Mouse (Mus musculus) spleen, postnatal 4 days (tissue): ENCODE measurements around the gene Cyp4f39.
A peak's percentile ranks its signal among the peaks of the same experiment; 100 is the strongest.

ENCODE experiments used
- DNase-seq, 2 experiments: peaks; one replicate each; pipeline ENCODE4 v3.0.0; 2022; ENCODE audit warnings: low spot score in 2 of 2

Cyp4f39 gene

DNA sequence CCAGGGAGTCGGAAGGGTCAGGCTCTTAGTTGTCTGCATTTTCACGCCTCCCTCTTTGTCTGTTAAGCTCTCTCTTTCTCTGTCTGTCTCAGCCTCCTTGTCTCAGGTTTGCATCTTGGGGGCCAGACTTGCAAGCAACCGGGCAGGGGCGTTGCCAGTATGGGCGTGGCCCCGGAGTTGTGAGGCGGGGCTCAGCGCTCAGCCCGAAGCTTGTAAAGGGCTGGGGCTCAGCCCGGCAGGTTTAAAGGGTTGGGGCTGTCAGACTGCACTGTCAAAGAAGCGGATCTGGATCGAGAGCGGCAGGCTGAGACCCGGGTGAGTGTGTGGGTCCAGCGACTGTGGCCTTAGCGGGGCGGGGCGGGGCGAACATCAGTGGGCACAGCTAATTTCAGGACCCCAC is at the start of gene Cyp4f39:
Gene Cyp4f39, plus strand, starts transcription at position 242 of the 400 bp plus-strand sequence.
- DNase-seq, result peak; percentile 56 to 75

DNA sequence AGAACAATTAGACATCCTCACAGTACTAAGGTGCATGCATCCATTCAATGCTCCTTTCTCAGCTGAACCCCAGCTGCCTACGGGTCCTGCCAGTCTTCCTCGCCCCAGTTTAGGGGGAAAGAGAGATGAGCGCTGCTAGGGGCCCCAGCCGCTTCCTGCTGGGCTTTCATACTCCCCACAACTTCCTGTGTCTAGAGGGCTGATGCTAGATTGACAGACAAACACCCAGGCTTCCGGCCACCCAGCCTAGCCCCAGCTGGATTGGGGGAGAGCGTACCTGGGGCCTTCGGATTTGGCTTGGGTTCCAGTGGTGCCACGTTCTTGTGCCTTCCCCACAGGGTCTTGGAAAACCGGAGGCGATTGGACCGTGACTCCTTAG is 49.8 kb upstream of the Cyp4f39 start:
- peak; percentile 53 to 78 for DNase-seq

DNA sequence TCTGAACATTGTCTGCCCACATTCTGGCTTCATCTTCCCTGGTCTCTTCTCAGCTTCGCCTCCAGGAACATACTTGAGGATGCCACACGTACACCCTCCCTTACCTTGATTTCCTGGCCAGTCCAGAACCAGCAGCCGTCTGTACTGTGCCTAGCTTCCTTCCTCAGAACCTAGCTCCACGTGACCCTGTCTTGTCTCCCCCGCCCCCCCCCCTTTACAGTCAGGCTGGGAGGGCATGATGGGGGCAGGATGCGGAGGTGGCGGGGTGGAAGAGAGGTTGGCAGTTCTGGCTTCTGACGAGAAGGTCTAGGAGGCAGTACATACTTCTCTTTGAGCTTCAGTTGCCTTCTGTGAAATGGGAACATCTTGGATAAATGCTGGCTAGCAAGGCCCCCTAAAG is 49.1 kb upstream of the Cyp4f39 start, which contains the start of gene Rasal3:
Gene Rasal3, minus strand, starts transcription at position 167 of the 400 bp plus-strand sequence.
- peak in 1 of 2 experiments; percentile 23 for DNase-seq

DNA sequence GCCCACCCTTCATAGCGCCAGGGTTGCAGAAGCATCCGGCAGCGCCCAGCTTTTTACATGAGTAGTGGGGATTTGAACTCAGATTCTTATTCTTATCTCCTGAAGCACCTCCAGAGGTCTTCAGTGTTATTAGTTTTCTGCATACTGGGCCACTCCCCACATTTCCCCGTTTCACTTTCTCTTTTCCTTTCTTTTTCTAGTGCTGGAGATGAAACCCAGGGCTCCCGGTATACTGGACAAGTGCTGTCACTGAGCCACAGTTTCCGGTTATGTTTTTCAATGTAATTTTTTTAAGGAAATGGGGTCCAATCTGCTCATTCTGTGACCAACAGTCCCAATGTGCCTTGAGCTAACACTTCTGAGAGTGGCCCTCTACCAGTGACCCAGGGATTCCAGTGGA is 40.6 kb upstream of the Cyp4f39 start:
- no peak for DNase-seq

DNA sequence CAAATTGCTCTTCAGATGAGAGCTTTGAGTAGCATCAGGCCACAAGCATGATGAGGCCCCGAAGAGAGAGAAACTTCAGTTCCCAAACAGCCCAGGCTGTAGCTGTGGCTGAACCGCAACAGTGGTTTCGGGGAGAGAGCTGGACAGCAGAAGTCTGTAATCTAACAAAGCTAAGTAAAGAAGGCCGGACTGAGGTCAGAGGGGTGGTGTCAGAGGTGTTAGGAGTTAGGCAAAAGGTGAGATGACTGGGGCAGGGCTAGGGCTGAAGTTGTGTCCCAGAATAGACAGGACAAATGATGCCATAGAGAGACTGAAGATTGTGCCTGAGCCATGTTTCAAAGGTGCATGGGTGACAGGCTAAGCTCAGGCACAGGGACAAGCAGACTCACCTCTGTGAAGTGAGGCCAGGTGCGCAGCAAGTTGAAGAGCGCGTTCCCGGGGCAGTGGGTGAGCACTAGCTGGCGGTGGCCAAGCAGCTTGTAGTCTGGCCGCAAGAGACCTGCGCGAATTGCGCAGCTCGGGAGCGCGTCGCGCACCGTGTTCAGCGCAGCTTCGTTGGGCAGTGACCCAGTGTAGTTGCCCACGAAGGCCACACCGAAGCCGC is 37.0 kb upstream of the Cyp4f39 start:
- DNase-seq, result no peak

DNA sequence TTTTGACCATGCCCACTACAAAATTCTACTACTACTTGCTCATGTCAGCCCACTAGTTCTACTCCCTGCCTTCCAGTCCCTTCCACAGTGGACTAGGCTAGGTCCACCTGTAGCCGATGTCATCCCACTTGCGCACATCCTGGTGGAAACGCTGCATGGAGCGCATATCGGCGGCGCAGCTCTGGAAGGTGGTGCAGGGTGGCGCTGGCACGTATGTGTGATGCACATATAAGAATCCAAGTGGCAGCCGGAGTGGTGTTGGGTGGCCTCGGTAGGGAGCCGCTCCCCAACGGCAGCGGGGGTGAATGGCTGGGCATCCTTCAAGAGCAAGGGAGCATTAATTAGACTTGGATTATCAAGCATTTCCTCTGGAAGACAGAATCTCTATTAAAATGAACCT is 35.8 kb upstream of the Cyp4f39 start:
- DNase-seq, result no peak

DNA sequence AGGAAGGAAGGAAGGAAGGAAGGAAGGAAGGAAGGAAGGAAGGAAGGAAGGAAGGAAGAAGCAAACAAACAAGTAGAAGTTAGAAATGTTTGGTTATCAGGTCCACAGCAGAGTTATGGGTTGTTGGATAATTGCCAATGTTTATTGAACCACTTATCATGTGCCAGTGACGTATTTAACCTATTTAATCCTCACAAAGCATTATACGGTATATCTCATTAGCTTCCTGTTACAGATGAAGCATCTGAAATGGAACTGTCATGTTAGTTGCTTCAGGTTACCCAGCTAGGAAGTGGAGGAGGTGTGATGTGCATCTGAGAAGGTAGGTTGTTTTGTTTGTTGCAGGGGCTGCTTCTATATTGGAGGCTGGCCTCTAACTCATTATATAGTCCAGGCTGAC is 32.5 kb upstream of the Cyp4f39 start:
- DNase-seq, result no peak

DNA sequence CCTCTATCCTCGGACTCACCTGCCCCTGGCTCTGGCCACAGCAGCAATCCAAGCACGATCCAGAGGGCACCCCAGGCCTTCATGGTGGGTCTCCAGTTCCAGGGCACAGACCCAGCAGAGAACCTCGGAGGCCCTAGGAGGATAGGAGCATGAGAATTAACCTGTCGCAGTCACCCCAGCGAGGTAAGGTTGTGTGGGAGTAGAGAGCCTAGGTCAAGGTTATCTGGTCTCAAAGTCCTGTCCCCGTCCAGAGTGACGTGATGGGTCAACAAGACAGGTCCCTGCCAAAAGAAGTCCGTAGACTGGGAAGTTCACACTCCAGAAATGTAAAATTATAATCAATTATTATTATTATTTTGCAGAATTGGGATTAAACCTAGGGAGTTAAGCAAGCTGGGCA is 31.7 kb upstream of the Cyp4f39 start:
- no peak for DNase-seq

DNA sequence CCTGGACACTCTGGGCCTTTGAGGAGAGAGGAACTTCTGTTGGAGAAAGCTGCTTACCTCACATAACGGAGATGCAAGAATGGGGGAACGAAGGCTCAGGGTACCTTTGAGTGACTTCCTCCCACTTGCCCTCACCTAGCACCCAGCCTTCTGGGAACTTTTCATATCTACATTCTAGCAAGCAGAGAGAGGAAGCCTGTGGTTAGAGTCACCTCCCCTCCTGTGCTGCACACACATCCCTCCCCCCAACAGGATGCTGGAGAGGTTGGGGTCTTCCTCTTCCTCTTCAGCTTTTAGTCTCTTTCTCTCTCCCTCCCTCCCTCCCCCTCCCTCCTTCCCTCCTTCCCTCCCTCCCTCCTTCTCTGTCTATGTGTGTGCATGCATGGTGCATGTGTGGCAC is 28.5 kb upstream of the Cyp4f39 start, which contains the start of gene Pglyrp2:
Gene Pglyrp2, minus strand, starts transcription at position 134 of the 400 bp plus-strand sequence.
- no peak for DNase-seq

DNA sequence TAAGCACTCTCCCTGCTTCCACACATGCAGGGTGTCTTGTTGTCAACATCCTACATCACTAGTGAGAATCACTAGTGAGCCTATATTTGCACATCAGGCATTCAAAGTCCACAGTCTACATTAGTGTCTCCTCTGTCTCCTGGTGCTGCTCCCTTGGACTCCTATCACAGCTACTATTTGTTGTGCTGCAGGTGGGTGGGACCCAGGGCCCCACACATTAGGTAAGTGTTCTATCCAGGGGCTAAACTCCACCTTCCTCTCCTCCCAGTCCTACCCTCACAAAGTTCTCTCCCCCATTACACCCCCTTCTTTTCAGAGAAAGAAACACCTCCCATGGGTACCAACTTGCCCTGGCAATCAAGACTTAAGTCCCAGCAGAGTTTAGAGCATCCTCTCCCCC is 25.9 kb upstream of the Cyp4f39 start:
- no peak for DNase-seq

DNA sequence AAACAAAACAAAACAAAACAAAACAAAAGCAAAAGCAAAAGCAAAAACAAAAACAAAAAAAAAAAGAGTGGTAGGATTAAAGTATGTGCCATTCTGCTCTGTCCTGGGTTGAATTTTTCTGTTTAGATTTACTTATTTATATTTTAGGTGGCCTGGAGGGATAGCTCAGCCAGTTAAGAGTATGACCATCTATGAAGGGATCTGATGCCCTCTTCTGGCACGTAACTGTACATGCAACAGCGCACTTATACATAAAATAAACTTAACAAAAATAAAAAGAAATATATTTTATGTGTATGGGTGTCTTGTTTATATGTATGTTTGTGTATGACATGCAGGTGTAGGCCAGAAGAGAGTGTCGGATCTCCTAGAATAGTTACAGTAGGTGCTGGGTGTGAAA is 20.6 kb upstream of the Cyp4f39 start:
- no peak for DNase-seq

DNA sequence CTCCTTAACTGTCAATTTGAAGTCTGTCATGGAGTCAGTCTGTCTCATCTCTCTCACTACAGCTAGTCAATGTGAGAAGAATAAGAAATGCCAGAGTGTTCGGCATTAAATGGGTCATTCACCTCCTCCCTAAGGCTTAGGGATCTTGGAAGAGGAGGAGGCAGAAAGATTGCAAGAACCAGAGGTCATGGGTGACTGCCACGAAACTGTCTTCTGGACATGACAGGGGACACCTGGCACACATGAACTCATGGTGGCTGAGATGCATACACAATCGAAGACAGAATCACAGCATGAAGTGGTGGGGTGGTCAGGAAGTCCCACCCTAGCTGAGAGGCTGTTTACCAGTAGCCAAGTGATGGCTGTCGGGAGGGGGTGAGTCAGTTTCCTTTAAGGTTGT is 18.2 kb upstream of the Cyp4f39 start:
- no peak for DNase-seq

DNA sequence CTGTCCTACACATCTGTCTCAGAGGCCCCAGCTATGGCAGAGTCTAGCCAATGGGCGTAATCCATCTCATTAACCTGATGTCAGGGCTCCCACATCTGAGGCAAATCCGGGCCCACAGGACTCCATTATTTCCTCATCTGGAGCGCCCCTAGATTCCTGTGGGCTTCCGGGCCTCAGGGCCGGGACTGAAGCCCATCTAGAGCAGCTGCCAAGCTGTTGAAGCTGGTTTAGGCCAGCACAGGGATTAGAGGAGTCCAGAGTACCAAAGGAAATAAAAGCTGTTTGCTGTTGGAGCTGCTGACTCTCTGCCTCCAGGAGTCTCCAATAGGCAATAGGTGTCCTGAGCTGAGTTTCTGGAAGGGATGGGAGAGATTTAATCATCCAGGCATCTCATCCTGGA is 17.4 kb upstream of the Cyp4f39 start:
- DNase-seq, result no peak

DNA sequence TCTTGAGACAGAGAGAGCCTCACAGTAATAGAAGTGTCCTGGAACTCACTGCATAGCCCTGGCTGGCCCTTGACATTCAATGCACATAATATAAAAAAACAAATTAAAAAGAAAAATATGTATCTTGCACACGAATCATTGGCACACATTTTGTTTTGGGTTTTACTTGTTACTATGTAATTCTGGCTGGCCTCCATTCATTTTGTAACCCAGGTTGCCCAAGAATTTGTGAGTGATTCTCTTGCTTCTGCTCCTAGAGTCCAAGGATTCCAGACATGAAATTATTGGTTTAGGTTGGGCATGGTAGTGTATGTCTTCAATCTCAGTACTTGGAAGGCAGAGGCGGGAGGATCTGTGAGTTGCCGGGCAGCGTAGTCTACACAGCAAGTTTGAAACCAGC is 15.4 kb upstream of the Cyp4f39 start:
- no peak for DNase-seq

DNA sequence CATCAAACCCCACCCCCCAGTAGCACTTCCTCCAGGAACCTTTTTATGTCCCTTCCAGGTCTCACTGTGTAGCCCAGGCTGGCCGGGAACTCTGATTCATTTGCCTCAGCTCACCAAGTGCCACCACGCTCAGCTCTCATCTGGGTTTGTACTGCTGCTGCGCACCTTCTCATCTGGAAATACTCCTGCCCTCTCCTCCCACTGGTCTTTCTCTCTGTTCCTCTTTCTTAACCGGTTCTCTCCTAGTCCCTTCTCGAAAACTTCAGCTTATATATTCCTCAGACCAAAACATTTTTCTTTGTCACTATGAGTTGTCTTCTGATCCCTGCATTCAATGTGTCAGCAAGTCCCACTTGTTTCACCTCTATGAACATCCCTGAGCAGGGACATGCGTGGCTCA is 9.3 kb upstream of the Cyp4f39 start:
- no peak for DNase-seq

DNA sequence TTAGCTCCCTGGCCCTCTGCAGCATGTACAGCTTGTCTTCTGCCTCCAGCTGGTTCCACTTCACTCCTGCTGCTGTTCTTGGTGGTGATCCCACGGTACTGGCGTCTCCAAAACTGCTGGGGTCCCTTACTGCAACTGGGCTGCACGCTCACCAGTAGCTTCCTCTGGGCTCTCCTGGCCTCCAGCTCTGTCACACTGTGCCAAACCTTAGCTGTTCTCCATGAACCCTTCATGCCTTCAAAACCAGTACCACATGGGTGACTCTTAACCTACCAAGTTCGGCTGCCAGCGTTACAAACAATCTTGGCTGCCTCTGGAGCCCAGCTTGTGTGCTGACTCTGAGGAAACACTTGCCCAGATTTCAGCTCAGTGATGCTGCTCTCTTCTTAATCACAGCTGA is 7.5 kb upstream of the Cyp4f39 start:
- no peak for DNase-seq

DNA sequence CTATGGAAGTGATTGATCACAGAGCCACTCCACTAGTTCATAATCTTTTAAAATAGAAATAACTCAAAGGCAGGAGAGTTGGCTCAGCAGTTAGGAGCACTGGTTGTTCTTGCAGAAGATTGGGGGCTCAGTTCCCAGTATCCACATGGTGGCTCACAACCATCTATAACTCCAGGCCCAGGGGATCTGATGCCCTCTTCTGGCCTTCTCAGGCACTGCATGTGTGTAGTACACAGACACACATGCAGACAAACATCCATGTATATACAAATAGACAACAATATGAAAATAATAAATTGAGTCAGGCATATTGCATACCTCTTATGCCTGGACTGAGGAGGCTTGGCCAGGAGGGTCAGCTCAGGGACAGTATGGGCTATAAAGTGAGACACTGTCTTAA is 5.3 kb upstream of the Cyp4f39 start:
- no peak for DNase-seq

DNA sequence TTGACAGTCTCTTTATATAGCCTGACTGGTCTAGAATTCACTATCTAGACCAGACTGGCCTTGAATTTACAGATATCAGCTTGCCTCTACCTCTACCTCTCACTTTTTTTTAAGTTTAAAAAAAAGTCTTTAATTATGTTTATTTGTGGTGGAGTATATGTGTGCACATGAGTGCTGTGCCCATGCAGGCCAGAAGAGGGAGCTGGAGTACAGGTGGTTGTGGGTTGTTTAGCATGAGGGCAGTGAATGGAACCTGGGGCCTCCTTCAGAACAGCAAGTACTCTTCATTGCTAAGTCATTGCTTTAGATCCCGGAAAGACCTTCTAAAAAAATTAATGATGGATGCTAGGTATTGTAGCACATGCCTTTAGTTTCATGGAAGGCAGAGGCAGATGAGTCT is 3.5 kb upstream of the Cyp4f39 start:
- no peak for DNase-seq

DNA sequence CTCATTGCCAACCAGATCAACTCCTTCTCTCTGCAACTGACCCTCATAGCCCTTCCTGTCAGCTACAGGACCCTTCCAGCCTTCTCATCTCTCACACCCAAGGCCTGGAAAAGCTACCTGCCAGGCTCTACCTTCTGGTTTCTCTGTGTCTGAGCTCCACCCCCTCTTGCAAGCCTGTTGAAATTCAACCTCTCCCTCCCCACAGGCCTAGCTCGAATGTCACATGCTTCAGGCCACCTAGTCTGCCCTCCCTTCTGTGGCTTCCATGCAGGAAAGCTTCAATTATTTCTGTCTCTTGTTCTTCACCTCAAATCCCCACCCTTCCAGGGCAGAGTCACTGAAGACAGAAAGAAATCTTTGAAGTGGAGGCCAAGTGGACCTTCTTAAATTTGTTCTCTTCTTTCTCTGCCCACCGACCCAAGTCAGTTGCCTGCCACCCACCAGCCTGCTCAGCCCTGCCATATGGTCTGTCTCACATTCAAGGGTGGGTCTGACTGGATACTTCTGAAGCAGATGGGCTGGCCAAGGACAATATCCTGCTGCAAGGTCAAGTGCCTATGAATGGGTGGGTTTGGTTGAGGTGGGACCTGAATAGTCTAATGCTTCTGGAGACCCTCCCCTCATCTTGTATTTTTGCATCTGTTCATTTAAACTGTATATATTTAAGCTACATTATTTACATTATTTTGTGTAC is 1.5 kb upstream of the Cyp4f39 start:
- no peak for DNase-seq

DNA sequence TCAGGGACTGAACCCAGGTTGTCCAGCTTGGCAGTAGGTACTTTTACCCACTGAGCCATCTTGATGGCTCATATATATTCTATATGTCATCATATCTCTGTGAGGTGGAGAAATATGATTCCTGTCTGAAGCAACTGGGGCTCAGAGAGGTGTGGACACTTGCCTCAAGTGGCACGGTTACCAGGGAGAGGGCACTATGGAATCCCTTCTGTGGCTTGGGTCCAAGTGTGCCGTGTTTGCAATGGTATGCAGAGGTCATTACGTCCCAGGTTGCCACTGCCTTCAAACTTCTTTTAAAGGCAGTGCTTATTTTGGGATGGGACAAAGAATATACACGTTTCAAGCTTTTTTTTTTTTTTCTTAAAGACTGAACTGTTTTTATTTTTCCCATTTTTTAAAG is 1.7 kb downstream of the Cyp4f39 start:
- no peak for DNase-seq

DNA sequence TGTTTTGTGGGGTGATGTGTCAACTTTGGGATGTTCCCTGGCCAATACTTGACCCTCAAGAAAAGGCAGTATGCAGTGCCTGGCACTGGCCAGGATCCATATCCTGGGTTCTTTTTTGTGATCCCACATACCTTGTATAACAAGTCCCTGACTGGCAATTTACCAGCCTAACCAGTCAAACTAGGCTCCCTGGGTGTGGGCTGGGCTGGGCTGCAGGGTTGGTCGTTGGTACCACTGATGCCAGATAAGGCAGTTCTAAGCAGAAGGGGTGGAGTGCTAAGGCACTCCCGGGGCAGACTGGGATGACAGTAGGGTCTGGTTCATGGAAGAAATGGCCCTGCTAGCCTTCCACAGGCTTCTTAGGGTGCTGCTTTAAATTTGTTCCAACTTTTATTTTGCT is 2.5 kb downstream of the Cyp4f39 start:
- DNase-seq, result peak in 1 of 2 experiments; percentile 45

DNA sequence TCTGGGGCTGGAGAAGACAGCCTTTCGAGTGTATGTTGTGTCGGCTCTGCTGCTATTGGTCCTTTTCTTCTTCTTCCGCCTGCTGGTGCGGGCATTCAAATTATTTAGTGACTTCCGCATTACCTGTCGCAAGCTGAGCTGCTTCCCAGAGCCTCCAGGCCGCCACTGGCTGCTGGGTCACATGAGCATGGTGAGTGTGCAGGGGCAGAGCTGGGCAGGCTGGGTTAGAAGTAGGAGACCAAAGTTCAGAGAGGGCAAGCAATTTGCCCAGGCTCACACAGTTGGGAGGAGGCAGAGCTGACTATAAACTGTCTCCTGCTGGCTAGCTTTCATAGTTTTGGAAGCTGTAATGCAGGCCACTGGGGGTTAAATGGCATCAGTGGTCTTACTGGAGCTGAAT is 16.0 kb downstream of the Cyp4f39 start:
- DNase-seq, result no peak

DNA sequence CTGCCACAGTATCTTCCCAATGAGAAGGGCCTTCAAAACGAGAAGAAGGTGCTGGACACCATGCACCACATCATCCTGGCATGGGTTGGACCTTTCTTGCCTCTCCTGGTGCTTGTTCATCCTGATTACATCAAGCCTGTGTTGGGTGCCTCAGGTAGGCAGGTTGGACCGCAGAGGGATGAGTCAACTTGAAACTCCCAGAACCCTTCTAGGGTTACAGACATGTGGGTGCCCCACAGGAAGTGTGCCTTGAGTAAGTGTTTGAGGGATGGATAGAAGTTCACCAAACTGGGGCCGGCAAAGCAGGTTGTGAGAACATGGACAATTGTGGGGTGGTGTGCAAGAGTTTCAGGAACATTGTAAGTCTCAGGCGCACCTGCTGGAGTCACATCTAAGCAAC is 18.3 kb downstream of the Cyp4f39 start:
- DNase-seq, result no peak

DNA sequence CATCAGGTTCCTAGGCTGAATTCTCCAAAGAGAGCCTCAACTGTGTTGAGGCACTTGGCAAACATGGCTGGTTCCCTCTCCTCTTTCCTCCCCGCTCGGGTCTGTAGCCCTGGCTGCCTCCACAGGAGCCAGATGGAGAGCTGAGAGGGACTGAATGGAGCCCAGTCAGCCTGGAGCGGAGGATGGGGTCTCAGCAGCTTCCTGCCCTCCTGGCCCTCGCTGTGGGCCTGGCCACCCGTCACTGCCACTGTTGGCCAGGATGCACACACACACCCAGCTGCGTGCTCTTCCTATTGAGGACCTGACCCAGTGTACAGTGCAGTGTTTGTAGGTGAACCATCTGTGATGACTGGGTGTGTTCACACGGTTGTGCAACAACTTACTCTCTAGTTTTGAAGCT is 19.7 kb downstream of the Cyp4f39 start:
- DNase-seq, result no peak
